Mouse (Mus musculus) common myeloid progenitor, adult 5-6 weeks (primary cell): ENCODE data around the gene Zkscan17. TPM values are rescaled to one million over a fixed set of nuclear protein-coding genes. Genes with fewer than 3 reads are reported as not detected.

Experiments
- ATAC-seq: replicated peaks from 2 replicates; pipeline ENCODE4 v1.8.0; 2016; ENCODE audit warnings: low read depth, mild to moderate bottlenecking, moderate TSS enrichment, inconsistent platforms; ENCODE audit not compliant: poor library complexity, severe bottlenecking
- total RNA-seq: library from RNA; stranded (forward); fragments of 200-1000, 187-1606 nt; gene quantifications from 2 replicates; pipeline ENCODE4 v1.2.3, GENCODE M21; 2017

Zkscan17 gene
- total RNA-seq, 1 experiment from 2014 or later = 23.1 TPM

- peak; percentile 45 for ATAC-seq
These were observed 54.9 kb downstream of the Zkscan17 start for GRCm38 (mm10) chr11:59471413-59472325.

- ATAC-seq = no peak
These were observed 66.1 kb downstream of the Zkscan17 start for GRCm38 (mm10) chr11:59460459-59460858.

GRCm38 (mm10) chr11:59458973-59459372 lies 67.6 kb downstream of the Zkscan17 start:
- no peak for ATAC-seq

- no peak for ATAC-seq
These were observed 69.7 kb downstream of the Zkscan17 start for GRCm38 (mm10) chr11:59456891-59457290.

DNA sequence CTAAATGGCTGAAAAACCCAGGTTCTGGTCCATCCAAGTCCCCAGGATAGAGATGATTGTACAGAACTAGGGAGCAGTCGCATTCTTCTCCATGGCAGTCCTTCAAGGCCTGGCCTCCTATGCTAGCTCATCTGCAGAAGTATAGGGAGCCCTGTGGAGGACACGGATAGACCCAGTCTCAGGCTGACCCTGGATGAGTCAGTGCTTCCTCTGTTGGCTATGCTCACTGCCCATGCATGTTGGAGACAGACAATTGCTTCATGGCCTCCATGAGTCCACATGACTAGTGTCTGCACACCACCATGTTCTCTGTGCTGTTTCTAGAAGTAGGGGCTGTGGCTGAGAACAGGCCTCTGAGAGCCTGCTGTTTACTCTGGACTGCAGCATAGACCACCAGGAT lies 70.2 kb downstream of the Zkscan17 start:
- ATAC-seq = no peak

DNA sequence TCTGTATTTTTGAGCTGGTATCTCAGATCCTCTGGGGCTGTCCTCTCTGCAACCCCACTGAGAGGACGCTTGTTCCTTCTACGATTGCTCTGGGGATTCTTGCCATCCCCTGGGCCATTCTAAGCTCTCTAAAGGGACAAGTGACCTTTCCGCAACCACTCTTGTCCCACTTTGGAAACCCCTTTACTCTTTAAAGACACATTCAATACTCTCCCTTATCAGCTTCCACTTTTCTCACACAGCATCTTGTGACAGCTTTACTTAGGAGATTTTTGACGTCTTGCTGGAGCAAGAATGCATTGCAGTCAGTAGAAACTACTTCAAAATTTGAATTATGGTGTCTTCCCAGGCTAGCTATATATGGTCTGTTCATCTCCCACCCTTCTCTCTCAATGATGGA lies 75.5 kb downstream of the Zkscan17 start, which contains the start of gene Snap47:
TSS of gene Snap47 (minus strand) at position 101 of the 400 bp plus-strand sequence.
- no peak for ATAC-seq

DNA sequence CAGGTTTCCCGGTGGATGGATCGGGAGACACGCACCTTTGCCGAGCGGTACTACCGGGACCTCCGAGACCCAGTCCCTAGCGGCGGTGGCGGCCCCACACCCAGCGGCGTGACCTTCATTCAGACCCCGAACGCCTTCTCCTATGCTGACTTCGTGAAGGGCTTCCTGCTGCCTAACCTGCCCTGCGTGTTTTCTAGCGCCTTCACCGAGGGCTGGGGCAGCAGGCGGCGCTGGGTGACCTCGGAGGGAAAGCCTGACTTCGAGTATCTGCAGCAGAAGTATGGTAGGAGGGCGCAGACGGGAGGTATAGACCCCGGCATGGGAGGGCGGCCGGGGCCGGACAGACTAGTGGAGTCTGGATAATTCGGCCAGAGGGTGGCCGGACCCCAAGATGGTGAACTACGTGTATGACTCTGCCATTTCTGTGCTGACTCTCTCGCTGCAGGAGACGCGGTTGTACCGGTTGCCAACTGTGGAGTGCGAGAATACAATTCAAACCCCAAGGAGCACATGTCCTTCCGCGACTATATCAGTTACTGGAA lies 76.2 kb downstream of the Zkscan17 start:
- peak; percentile 62 for ATAC-seq

- ATAC-seq = peak; percentile 79
These were observed 76.8 kb downstream of the Zkscan17 start, which contains the start of gene Jmjd4 for GRCm38 (mm10) chr11:59449741-59450229. TSS of gene Jmjd4 (plus strand) at chr11:59450045.

GRCm38 (mm10) chr11:59443102-59443501 lies 83.4 kb downstream of the Zkscan17 start:
- ATAC-seq = no peak

DNA sequence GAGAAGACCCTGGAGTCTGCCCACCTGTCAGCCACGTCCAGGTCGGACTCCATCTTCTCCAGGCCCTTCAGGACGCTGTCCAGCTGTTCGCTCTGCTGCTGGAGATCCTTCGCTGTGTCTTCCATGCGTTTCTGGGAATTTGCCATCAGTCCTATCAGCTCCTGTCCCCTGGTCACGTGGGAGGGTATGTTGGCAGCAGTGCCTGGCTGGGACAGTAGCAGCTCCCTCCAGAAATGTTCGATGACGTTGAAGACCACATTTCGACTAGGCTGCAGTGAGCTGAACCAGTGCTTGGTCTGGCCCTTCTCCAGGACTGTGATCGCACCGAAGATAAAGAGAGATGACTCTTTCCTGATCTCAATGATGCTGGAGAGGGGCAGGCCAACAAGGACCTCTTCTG lies 88.6 kb downstream of the Zkscan17 start:
- no peak for ATAC-seq

Other genes starting within 250 kb of the Zkscan17 start
- gene Wnt3a, start 236.0 kb downstream of the Zkscan17 start, total RNA-seq = not detected in 2 replicates
- not detected in 2 replicates for gene Wnt9a, start 219.8 kb downstream of the Zkscan17 start, total RNA-seq
- not detected in 2 replicates for gene Prss38, start 151.1 kb downstream of the Zkscan17 start, total RNA-seq
- 4.4 and 8.4 TPM in 2 replicates for gene Jmjd4, start 76.7 kb downstream of the Zkscan17 start, total RNA-seq
- gene Snap47, start 75.6 kb downstream of the Zkscan17 start, total RNA-seq = 8.2 and 8.5 TPM in 2 replicates
- gene Zfp867, start 54.3 kb downstream of the Zkscan17 start, total RNA-seq = 2.5 and 3.0 TPM in 2 replicates
- gene Nlrp3, start 14.8 kb upstream of the Zkscan17 start, total RNA-seq = 2.8 and 7.3 TPM in 2 replicates
- gene Olfr222, start 49.5 kb upstream of the Zkscan17 start, total RNA-seq = not detected in 2 replicates
- not detected in 2 replicates for gene Olfr223, start 66.5 kb upstream of the Zkscan17 start, total RNA-seq
- 88.3 and 101 TPM in 2 replicates for gene Mprip, start 134.6 kb upstream of the Zkscan17 start, total RNA-seq